Mouse (Mus musculus) stomach, postnatal 0 days (tissue): ENCODE results near the gene Git2. TPM values are rescaled to one million over a fixed set of nuclear protein-coding genes. Genes with fewer than 3 reads are reported as not detected.

Source experiments
- ATAC-seq: fragments of 200-750 bp; cut with Nextera tagmentation; 2 replicates; pipeline ENCODE4 v1.8.0; 2017; ENCODE audit not compliant: low FRiP score, low TSS enrichment
- DNase-seq: peaks from one replicate; pipeline ENCODE4 v3.0.0-alpha.2; 2016; ENCODE audit warnings: low spot score
- H3K27ac ChIP-seq: fragments of 300-500 bp; sonication (generic); replicated peaks from 2 replicates; pipeline ENCODE4 v1.5.1; 2014; ENCODE audit warnings: mild to moderate bottlenecking, control low read depth
- H3K27me3 ChIP-seq: fragments of 300-500 bp; sonication (generic); 2 replicates; pipeline ENCODE4 v1.6.1; 2014; ENCODE audit warnings: low read length; ENCODE audit not compliant: control insufficient read depth, insufficient read depth
- H3K36me3 ChIP-seq: fragments of 300-500 bp; sonication (generic); 2 replicates; pipeline ENCODE4 v1.6.1; 2014; ENCODE audit warnings: low read length, mixed read lengths; ENCODE audit not compliant: control insufficient read depth, insufficient read depth
- H3K4me1 ChIP-seq: fragments of 300-500 bp; sonication (generic); replicated peaks from 2 replicates; pipeline ENCODE4 v1.6.1; 2014; ENCODE audit warnings: antibody characterized with exemption; ENCODE audit not compliant: control insufficient read depth, insufficient read depth
- H3K4me2 ChIP-seq: fragments of 300-500 bp; sonication (generic); replicated peaks from 2 replicates; pipeline ENCODE4 v1.6.1; 2014; ENCODE audit warnings: low read depth, mild to moderate bottlenecking, control low read depth, moderate library complexity
- H3K4me3 ChIP-seq: fragments of 300-500 bp; sonication (generic); 2 replicates; pipeline ENCODE4 v1.5.1; 2014; ENCODE audit warnings: low read depth, low read length, control low read depth
- H3K9ac ChIP-seq: fragments of 300-500 bp; sonication (generic); 2 replicates; pipeline ENCODE4 v1.6.1; 2014; ENCODE audit warnings: mild to moderate bottlenecking, low read length, control low read depth, mixed read lengths
- H3K9me3 ChIP-seq: fragments of 300-500 bp; sonication (generic); 2 replicates; pipeline ENCODE4 v1.6.1; 2016; ENCODE audit warnings: low read length; ENCODE audit not compliant: control insufficient read depth
- CTCF ChIP-seq: IDR thresholded peaks from 2 replicates; pipeline ENCODE4 v1.5.1; 2016; ENCODE audit warnings: antibody characterized with exemption, low read depth, mild to moderate bottlenecking, moderate library complexity
- EP300 ChIP-seq: optimal IDR thresholded peaks from 2 replicates; pipeline ENCODE3; 2016; ENCODE audit warnings: antibody characterized with exemption
- WGBS: fragments of 180-500 bp; shearing (Covaris S2); extraction: QIAGEN DNeasy Blood & Tissue Kit; methylation state at CpG from one replicate; pipeline ENCODE4 v1.1.7; 2014; 5-methylcytosine and 5-hydroxymethylcytosine counted together
- polyA plus RNA-seq: library from polyadenylated mRNA; unstranded; fragments of >200 nt; fragmentation: Nextera tagmentation; extraction: Ambion mirVana; gene quantifications from 2 replicates; pipeline ENCODE4 v1.2.1, GENCODE M21; 2015

Gene Git2
- polyA plus RNA-seq, 1 experiment from 2014 or later = 14.2 TPM

DNA sequence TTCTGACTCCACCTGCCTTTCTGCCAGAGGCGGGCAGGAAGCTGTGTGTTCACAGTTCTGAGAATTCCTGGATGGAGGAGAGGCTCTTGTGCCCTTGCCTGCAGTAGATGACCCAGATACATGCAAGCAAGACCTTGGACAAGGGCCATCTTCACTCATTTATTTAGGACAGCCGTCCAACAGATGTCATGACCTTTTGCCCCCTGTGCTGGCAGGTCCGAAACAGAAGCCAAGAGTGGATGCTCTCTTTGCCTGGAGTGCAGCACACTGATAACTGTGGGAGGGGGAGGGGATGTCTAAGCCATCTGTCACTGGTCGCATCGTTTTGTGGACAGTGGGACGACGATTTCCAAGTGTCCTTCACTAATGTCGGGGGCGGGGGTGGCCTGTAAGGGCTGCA lies 19.9 kb upstream of the Git2 start:
- H3K4me3 ChIP-seq = no peak overlapping the region
- no peak for ATAC-seq
- H3K4me2 ChIP-seq = no peak overlapping the region
- WGBS = 62% methylated on average over 9 of the region's 9 CpGs
- DNase-seq = no peak
- no peaks in the 10 kb centered on the region for H3K9me3 ChIP-seq
- peaks cover 20% of the 10 kb centered on the region for H3K36me3 ChIP-seq
- no peak overlapping the region for H3K9ac ChIP-seq
- H3K27ac ChIP-seq = no peak overlapping the region
- no peaks in the 10 kb centered on the region for H3K4me1 ChIP-seq
- TF ChIP-seq CTCF (no peak), EP300 (no peak)
- no peaks in the 10 kb centered on the region for H3K27me3 ChIP-seq

DNA sequence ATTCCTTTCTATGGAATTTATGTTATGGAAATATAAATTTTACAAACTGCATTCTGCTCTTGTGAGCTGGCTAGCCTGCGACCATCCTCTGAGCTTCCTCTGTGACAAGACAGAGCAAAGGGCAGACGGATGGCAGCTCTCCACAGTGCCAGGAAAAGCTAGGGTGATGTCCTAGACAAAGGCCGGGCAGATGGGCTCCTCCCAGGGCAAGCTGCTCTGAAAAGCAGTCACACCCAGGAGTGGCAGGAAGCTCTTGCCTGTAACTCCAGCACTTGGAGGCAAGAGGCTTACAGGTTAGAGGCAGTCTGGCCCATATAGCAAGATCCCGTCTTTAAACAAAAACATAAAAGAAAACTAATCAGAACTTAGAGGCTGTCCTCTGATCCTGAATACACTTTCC lies 19.3 kb upstream of the Git2 start:
- no peaks in the 10 kb centered on the region for H3K9me3 ChIP-seq
- no peak overlapping the region for H3K9ac ChIP-seq
- TF ChIP-seq CTCF = no peak
- no peak for TF ChIP-seq EP300
- H3K27ac ChIP-seq = no peak overlapping the region
- no peak for DNase-seq
- peaks cover 20% of the 10 kb centered on the region for H3K36me3 ChIP-seq
- H3K27me3 ChIP-seq = no peaks in the 10 kb centered on the region
- 60% methylated on average over 4 of the region's 4 CpGs for WGBS
- ATAC-seq = no peak
- H3K4me1 ChIP-seq = no peaks in the 10 kb centered on the region
- H3K4me2 ChIP-seq = no peak overlapping the region
- no peak overlapping the region for H3K4me3 ChIP-seq

DNA sequence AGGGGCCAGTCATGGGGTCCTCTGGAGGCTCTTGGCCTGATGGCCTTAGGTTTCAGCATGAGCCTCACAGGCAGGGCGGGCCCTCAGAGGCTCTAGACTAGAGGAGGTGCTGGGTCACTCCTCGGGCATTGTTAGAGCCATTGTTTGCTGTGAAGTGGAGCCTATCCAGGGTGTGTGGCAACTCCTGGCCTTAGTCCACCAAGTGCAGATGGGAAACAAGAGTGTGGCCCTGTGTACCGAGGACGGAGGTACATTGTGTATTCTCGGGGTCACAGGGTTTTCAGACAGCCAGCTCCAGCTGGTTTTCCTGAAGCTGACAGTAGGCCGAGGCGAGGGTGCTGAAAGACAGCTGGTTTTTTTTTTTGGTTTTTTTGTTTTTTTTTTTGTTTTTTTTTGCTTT lies 18.0 kb upstream of the Git2 start:
- H3K9me3 ChIP-seq = no peaks in the 10 kb centered on the region
- no peaks in the 10 kb centered on the region for H3K4me1 ChIP-seq
- TF ChIP-seq CTCF (no peak), EP300 (no peak)
- no peak overlapping the region for H3K9ac ChIP-seq
- no peak overlapping the region for H3K27ac ChIP-seq
- ATAC-seq (peak; percentile 37), DNase-seq (no peak)
- H3K36me3 ChIP-seq = peaks cover 19% of the 10 kb centered on the region
- 52% methylated on average over 7 of the region's 7 CpGs for whole genome bisulfite sequencing
- H3K4me3 ChIP-seq = no peak overlapping the region
- H3K27me3 ChIP-seq = no peaks in the 10 kb centered on the region
- H3K4me2 ChIP-seq = no peak overlapping the region

- no peak overlapping the region for H3K27ac ChIP-seq
- WGBS = 79% methylated on average over 5 of the region's 5 CpGs
- DNase-seq (no peak), ATAC-seq (no peak; the same call in 1 of the 2 replicates)
- TF ChIP-seq EP300 (no peak), CTCF (no peak)
- H3K27me3 ChIP-seq = no peaks in the 10 kb centered on the region
- H3K4me3 ChIP-seq = no peak overlapping the region
- no peak overlapping the region for H3K9ac ChIP-seq
- H3K36me3 ChIP-seq = peaks cover 8% of the 10 kb centered on the region
- no peak overlapping the region for H3K4me2 ChIP-seq
- H3K4me1 ChIP-seq = no peaks in the 10 kb centered on the region; the same call in 1 of the 2 replicates
- no peaks in the 10 kb centered on the region for H3K9me3 ChIP-seq
Observed at GRCm38 (mm10) chr5:114785196-114785595, 9.9 kb upstream of the Git2 start.

- H3K4me3 ChIP-seq = no peak overlapping the region
- no peak overlapping the region for H3K27ac ChIP-seq
- no peaks in the 10 kb centered on the region; the same call in 1 of the 2 replicates for H3K4me1 ChIP-seq
- no peaks in the 10 kb centered on the region for H3K9me3 ChIP-seq
- no peaks in the 10 kb centered on the region for H3K27me3 ChIP-seq
- H3K9ac ChIP-seq = no peak overlapping the region
- DNase-seq = peak; percentile 29
- TF ChIP-seq CTCF = no peak
- TF ChIP-seq EP300 = no peak
- H3K4me2 ChIP-seq = no peak overlapping the region
- peaks cover 8% of the 10 kb centered on the region for H3K36me3 ChIP-seq
- 44% methylated on average over 14 of the region's 16 CpGs for WGBS
- peak; percentile 28; the same call in 1 of the 2 replicates for ATAC-seq
Observed at GRCm38 (mm10) chr5:114784622-114785165, 9.4 kb upstream of the Git2 start.

DNA sequence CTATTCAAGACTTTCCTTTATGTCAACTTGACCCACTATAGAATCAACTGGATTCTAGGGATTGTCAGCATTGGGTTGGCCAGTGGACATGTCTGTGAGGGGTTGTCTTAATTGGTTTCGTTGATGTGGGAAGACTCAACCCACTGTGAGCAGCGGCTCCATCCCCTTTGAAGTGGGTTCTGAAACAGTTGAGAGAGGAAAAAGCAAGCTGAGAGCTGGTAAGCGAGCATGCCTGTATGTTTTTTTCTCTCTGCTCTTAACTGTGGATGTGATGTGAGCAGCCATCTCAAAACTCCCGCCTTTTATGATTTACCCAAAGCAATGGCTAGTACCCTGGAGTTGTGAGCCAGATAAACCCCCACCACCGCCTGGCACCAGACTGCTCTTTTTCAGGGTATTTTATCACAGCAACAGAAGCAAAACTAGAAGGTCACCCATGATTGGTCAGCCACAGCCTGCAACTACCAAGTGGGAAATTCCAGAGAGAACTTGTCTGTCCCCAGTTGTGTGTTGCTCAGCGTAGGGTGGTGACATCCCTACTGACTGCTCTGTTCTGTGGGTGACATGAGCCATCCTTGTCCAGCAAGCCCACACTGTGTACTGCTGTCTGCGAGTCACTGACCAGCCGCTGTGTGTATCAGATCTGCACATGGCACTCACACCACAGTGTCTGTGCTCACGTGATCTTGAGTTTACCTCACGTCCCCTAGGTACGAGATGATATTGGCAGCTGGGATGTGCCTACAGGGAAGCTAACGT lies 8.3 kb upstream of the Git2 start:
- no peaks in the 10 kb centered on the region; the same call in 1 of the 2 replicates for H3K4me1 ChIP-seq
- WGBS = 90% methylated on average over 12 of the region's 12 CpGs
- no peak overlapping the region for H3K4me3 ChIP-seq
- no peaks in the 10 kb centered on the region for H3K27me3 ChIP-seq
- H3K27ac ChIP-seq = no peak overlapping the region
- no peak overlapping the region for H3K9ac ChIP-seq
- TF ChIP-seq CTCF = no peak
- TF ChIP-seq EP300 = no peak
- no peak overlapping the region for H3K4me2 ChIP-seq
- no peaks in the 10 kb centered on the region for H3K9me3 ChIP-seq
- peaks cover 8% of the 10 kb centered on the region for H3K36me3 ChIP-seq
- DNase-seq (no peak), ATAC-seq (no peak)
